Mouse (Mus musculus) frontal cortex, postnatal 14 days (tissue): ENCODE results near the gene Smad3.

Experiments used
- DNase-seq, 2 experiments: peaks; one replicate each; pipeline ENCODE4 v3.0.0; 2022; ENCODE audit warnings: low spot score in 2 of 2

Smad3 gene

GRCm38 (mm10) chr9:63745821-63746632, 11.8 kb downstream of the Smad3 start:
- no peak for DNase-seq

GRCm38 (mm10) chr9:63744595-63744994, 13.2 kb downstream of the Smad3 start:
- no peak for DNase-seq

- DNase-seq = no peak
These were observed 14.0 kb downstream of the Smad3 start for GRCm38 (mm10) chr9:63743775-63744174.

- no peak for DNase-seq
These were observed 14.7 kb downstream of the Smad3 start for GRCm38 (mm10) chr9:63742887-63743660.

GRCm38 (mm10) chr9:63742318-63742717, 15.5 kb downstream of the Smad3 start:
- no peak for DNase-seq

- no peak for DNase-seq
These were observed 16.0 kb downstream of the Smad3 start for GRCm38 (mm10) chr9:63741792-63742191.

GRCm38 (mm10) chr9:63740320-63740841, 17.4 kb downstream of the Smad3 start:
- no peak for DNase-seq

- no peak for DNase-seq
These were observed 19.0 kb downstream of the Smad3 start for GRCm38 (mm10) chr9:63738830-63739229.

- no peak for DNase-seq
These were observed 19.6 kb downstream of the Smad3 start for GRCm38 (mm10) chr9:63738086-63738701.

GRCm38 (mm10) chr9:63737426-63737931, 20.3 kb downstream of the Smad3 start:
- no peak for DNase-seq

- DNase-seq = no peak
These were observed 23.5 kb downstream of the Smad3 start for GRCm38 (mm10) chr9:63734261-63734660.

GRCm38 (mm10) chr9:63732700-63733099, 25.1 kb downstream of the Smad3 start:
- no peak for DNase-seq

GRCm38 (mm10) chr9:63731114-63731828, 26.5 kb downstream of the Smad3 start:
- DNase-seq = no peak

- DNase-seq = no peak
These were observed 28.8 kb downstream of the Smad3 start for GRCm38 (mm10) chr9:63728969-63729368.

- no peak for DNase-seq
These were observed 30.7 kb downstream of the Smad3 start for GRCm38 (mm10) chr9:63727070-63727469.

- DNase-seq = no peak
These were observed 31.4 kb downstream of the Smad3 start for GRCm38 (mm10) chr9:63726088-63727010.

- DNase-seq = no peak
These were observed 33.0 kb downstream of the Smad3 start for GRCm38 (mm10) chr9:63724750-63725149.

GRCm38 (mm10) chr9:63722918-63723317, 34.9 kb downstream of the Smad3 start:
- no peak for DNase-seq

GRCm38 (mm10) chr9:63722350-63722749, 35.4 kb downstream of the Smad3 start:
- DNase-seq = no peak

- no peak for DNase-seq
These were observed 36.1 kb downstream of the Smad3 start for GRCm38 (mm10) chr9:63721573-63722275.
